Mouse (Mus musculus): Measurements from ENCODE around the gene Lrfn5. TPM values are rescaled to one million over a fixed set of nuclear protein-coding genes. Genes with fewer than 3 reads are reported as not detected.

The Lrfn5 gene
- total RNA-seq (2021), result not detected
- long read RNA-seq, experiment 1, result 0 reads
- long read RNA-seq, experiment 2, result 0 reads

GRCm38 (mm10) chr12:61522829-61523370 is at the start of gene Lrfn5:
TSS of gene Lrfn5 (plus strand) at chr12:61523150.
- intact Hi-C loops (cut with DNase I), result no loop called here
- no peak for DNase-seq

- DNase-seq, result no peak
- intact Hi-C loops (cut with DNase I), result no loop called here
Observed at GRCm38 (mm10) chr12:61521501-61522147, 1.3 kb upstream of the Lrfn5 start.

GRCm38 (mm10) chr12:61522148-61522828 is 662 bp upstream of the Lrfn5 start:
- no peak for DNase-seq
- intact Hi-C loops (cut with DNase I), result no loop called here

GRCm38 (mm10) chr12:61523631-61524182 is 757 bp downstream of the Lrfn5 start:
- DNase-seq, result no peak
- intact Hi-C loops (cut with DNase I), result no loop called here

GRCm38 (mm10) chr12:61524183-61524651 is 1.3 kb downstream of the Lrfn5 start:
- intact Hi-C loops (cut with DNase I), result no loop called here
- no peak for DNase-seq

- intact Hi-C loops (cut with DNase I), result no loop called here
- DNase-seq, result no peak
Observed at GRCm38 (mm10) chr12:61526199-61526598, 3.2 kb downstream of the Lrfn5 start.

GRCm38 (mm10) chr12:61579949-61580348 is 57.0 kb downstream of the Lrfn5 start:
- intact Hi-C loops (cut with DNase I), result no loop called here
- DNase-seq, result no peak

- intact Hi-C loops (cut with DNase I), result no loop called here
- DNase-seq, result no peak
Observed at GRCm38 (mm10) chr12:61600305-61600704, 77.4 kb downstream of the Lrfn5 start.

GRCm38 (mm10) chr12:61607871-61608270 is 84.9 kb downstream of the Lrfn5 start:
- DNase-seq, result no peak
- intact Hi-C loops (cut with DNase I), result no loop called here

GRCm38 (mm10) chr12:61610081-61610480 is 87.1 kb downstream of the Lrfn5 start:
- intact Hi-C loops (cut with DNase I), result no loop called here
- no peak for DNase-seq

- intact Hi-C loops (cut with DNase I), result no loop called here
- no peak for DNase-seq
Observed at GRCm38 (mm10) chr12:61624532-61624931, 101.6 kb downstream of the Lrfn5 start.

- no peak for DNase-seq
- intact Hi-C loops (cut with DNase I), result no loop called here
Observed at GRCm38 (mm10) chr12:61654380-61654779, 131.4 kb downstream of the Lrfn5 start.

- no peak for DNase-seq
- intact Hi-C loops (cut with DNase I), result no loop called here
Observed at GRCm38 (mm10) chr12:61723158-61723557, 200.2 kb downstream of the Lrfn5 start.

- intact Hi-C loops (cut with DNase I), result no loop called here
- no peak for DNase-seq
Observed at GRCm38 (mm10) chr12:61807073-61807605, 284.2 kb downstream of the Lrfn5 start.

- no peak for DNase-seq
- intact Hi-C loops (cut with DNase I), result no loop called here
Observed at GRCm38 (mm10) chr12:61823601-61824000, 300.7 kb downstream of the Lrfn5 start.

GRCm38 (mm10) chr12:61826311-61826710 is 303.4 kb downstream of the Lrfn5 start:
- DNase-seq, result no peak
- intact Hi-C loops (cut with DNase I), result no loop called here

- intact Hi-C loops (cut with DNase I), result no loop called here
- DNase-seq, result no peak
Observed at GRCm38 (mm10) chr12:61842599-61843291, 319.8 kb downstream of the Lrfn5 start.

GRCm38 (mm10) chr12:61854183-61854582 is 331.2 kb downstream of the Lrfn5 start:
- intact Hi-C loops (cut with DNase I), result no loop called here
- DNase-seq, result no peak
